8 mouse cellular contexts compared by ENCODE assay signal in genomic region chr14:16483656-16484380, GRCm38 (mm10).
DNase-seq lines count a peak whose midpoint lies in the region; TF ChIP-seq lines count a peak whose summit lies in the region.

No protein-coding gene starts in this region.

- H3K27ac ChIP-seq in heart, adult 2 months, result peak overlapping the region; percentile 49
- no peak overlapping the region for H3K27ac ChIP-seq in thymus, adult 2 months (ENCODE audit: control insufficient read depth, insufficient read depth, low read length)

- TF ChIP-seq EP300 in heart, adult 2 months (IDR thresholded peaks at IDR 0.05; ENCODE audit: insufficient read depth, low read depth, low read length), result no peak

- no peaks in the 10 kb centered on the region for H3K79me2 ChIP-seq in heart, adult 2 months (replicated peaks; ENCODE audit: control insufficient read depth, insufficient read depth, low read length)

- TF ChIP-seq POLR2A in heart, adult 2 months (IDR thresholded peaks at IDR 0.05; ENCODE audit: insufficient read depth, low read depth, low read length), result no peak
- no peak for TF ChIP-seq POLR2A in thymus, adult 2 months (IDR thresholded peaks at IDR 0.05; ENCODE audit: control insufficient read depth, extremely low read depth, insufficient read depth, low read length, poor library complexity)

- DNase-seq in heart, adult 2 months, result peak in 1 of 2 experiments; percentile 29
- DNase-seq in heart, adult 8-10 months (ENCODE audit: low spot score), result no peak
- peak; percentile 16 for DNase-seq in cerebellum, adult 8-10 months
- peak; percentile 52 to 54 for DNase-seq in heart, postnatal 10 days
- DNase-seq in lung, postnatal 10 days, result peak; percentile 36
- no peak for DNase-seq in left cerebral cortex, postnatal 36 days (ENCODE audit: low spot score in 2 of 2)
- DNase-seq in thymus, adult 2 months, result no peak
- no peak for DNase-seq in frontal cortex, adult 2 months (ENCODE audit: extremely low spot score in 1 of 2, low spot score in 1 of 2)

- TF ChIP-seq CTCF in heart, adult 2 months (IDR thresholded peaks at IDR 0.05), result no peak
- TF ChIP-seq CTCF in thymus, adult 2 months (IDR thresholded peaks at IDR 0.05; ENCODE audit: borderline replicate concordance, control insufficient read depth, extremely low read depth, insufficient read depth, low read length, poor library complexity), result no peak

- intact Hi-C loops in heart, adult 2 months (cut with DNase I), result no loop called here
- intact Hi-C loops in heart, postnatal 10 days (cut with DNase I), result no loop called here
- intact Hi-C loops in left cerebral cortex, postnatal 36 days (cut with DNase I), result no loop called here

- peaks cover 7% of the 10 kb centered on the region for H3K36me3 ChIP-seq in heart, adult 2 months (ENCODE audit: control insufficient read depth, insufficient read depth, low read length)
- H3K36me3 ChIP-seq in thymus, adult 2 months (ENCODE audit: control insufficient read depth, insufficient read depth, low read length), result no peaks in the 10 kb centered on the region

- H3K9ac ChIP-seq in heart, adult 2 months (ENCODE audit: low read depth, low read length), result no peak overlapping the region

- no peaks in the 10 kb centered on the region for H3K27me3 ChIP-seq in heart, adult 2 months (ENCODE audit: control insufficient read depth, insufficient read depth, low read length)
- H3K27me3 ChIP-seq in thymus, adult 2 months (ENCODE audit: control insufficient read depth, insufficient read depth, low read length), result no peaks in the 10 kb centered on the region

- WGBS in heart, adult 2 months, result 42% methylated on average over 8 of the region's 8 CpGs
- WGBS in thymus, adult 2 months, result 91% methylated on average over 8 of the region's 8 CpGs

- no peak overlapping the region for H3K4me3 ChIP-seq in heart, adult 2 months
- H3K4me3 ChIP-seq in thymus, adult 2 months (ENCODE audit: control insufficient read depth, insufficient read depth, low read length), result no peak overlapping the region

- peaks cover 19% of the 10 kb centered on the region for H3K4me1 ChIP-seq in heart, adult 2 months (ENCODE audit: control insufficient read depth, insufficient read depth, low read length)
- H3K4me1 ChIP-seq in thymus, adult 2 months (replicated peaks; ENCODE audit: control insufficient read depth, insufficient read depth, low read length), result no peaks in the 10 kb centered on the region

Comparison
In these comparisons a context has a peak if more than half of its experiments do, and no peak if none do; other contexts are left out.
1. DNase-seq: peak in cerebellum, adult 8-10 months (single experiment), heart, postnatal 10 days (2 of 2) and lung, postnatal 10 days (single experiment); none in heart, adult 8-10 months (single experiment), left cerebral cortex, postnatal 36 days (0 of 2), thymus, adult 2 months (single experiment) and frontal cortex, adult 2 months (0 of 2).